Mouse (Mus musculus): ENCODE results near the gene Atp6v0c. TPM values are rescaled to one million over a fixed set of nuclear protein-coding genes. Genes with fewer than 3 reads are reported as not detected.

Gene Atp6v0c
- polyA plus RNA-seq, 1 experiment from 2014 or later: 488 TPM

DNA sequence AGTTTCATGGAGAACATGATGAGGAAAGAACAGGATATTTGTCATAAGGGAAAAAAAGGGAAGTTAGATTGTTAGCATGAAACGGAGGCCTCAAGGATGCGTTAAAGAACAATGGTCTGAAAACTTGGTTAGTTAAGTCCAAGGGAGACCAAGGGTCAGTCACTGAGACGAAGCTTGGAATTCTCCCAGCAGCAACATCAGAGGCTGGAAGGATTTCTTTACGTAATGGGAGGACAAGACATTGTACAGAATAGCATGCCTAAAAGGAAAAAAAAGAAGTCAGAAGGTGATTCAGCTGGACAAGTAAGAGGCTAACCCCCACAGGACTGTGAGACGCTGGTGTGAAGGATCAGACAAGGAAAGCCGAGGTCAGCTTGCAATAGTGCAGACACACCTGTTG, 2.4 kb downstream of the Atp6v0c start:
- peaks cover 42% of the 10 kb centered on the region for H3K4me1 ChIP-seq
- 82% methylated on average over 6 of the region's 6 CpGs for WGBS
- H3K27me3 ChIP-seq: no peaks in the 10 kb centered on the region
- ATAC-seq (ENCODE audit: insufficient number of reproducible peaks, low FRiP score, low TSS enrichment, low read depth): no peak
- no peak overlapping the region for H3K4me2 ChIP-seq
- H3K4me3 ChIP-seq: no peak overlapping the region
- H3K27ac ChIP-seq: no peak overlapping the region
- H3K36me3 ChIP-seq: peaks cover 26% of the 10 kb centered on the region
- H3K9me3 ChIP-seq: no peaks in the 10 kb centered on the region
- H3K9ac ChIP-seq: no peak overlapping the region

DNA sequence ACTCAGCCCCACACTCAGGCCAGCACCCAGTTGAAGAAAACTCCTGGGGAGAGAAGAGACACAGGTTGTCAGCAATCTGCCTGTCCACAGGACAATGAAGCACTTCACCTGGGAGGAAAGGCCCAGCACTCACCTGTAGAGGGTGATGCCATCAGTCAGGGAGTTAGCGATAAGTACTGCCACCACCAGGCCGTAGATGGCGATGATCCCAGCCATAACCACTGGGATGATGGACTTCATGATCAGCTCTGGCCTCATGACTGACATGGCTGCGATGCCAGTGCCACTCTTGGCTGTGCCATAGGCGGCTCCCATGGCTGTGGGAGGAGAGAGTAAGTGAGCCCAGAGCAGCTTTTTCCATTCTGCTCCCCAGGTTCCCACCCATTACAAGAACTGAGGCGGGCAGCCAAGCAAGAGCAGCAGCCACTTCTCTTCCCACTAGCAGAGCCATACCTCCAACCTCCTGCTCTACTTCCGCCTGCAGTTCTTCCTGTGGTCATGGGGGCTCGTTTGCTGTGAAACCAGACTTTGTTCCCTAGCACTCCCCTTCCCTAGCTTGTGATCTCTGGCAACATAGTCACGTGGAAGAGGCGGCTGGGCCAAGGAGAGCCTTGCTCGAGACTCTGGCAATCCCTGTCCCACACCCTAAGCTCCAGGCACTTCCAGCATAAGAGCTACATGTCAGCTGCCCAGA, 4.8 kb downstream of the Atp6v0c start:
- no peaks in the 10 kb centered on the region for H3K9me3 ChIP-seq

DNA sequence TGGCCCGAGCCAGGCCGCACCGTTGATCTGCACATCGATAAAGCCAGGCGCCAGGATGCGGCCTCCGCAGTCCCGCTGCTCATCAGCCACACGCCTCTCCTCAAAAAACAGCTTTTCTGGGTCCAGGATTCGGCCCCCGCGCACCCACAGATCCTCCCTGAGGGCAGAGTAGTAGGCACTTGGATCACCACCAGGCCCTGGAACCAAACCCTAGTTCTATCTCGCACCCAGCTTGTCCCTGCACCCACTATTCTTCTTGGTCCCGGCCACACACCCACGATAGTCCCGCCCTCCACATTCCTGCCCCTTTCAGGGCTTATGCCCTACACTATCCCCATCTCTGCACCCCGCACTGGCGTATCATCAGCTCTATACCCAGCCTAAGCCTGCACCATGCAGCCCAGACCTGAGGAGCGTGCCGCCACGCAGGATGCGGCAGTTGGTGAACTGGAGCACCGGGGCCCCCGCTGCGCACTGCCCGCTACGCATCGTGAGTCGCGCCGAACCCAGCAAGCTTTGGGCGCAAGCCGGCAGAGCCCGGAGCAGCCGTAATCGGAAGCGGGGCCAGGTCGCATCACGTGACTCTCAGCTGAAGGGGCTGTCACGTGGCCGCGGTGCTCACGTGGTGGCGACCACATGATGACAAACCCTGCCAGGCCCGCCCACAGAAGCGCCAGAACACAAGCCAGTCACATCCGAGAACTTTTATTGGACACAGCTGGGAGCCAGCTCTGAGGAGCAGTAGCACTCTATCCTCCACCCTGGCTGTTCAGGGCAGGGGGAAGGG, 6.1 kb downstream of the Atp6v0c start, which contains the start of gene Amdhd2:
TSS of gene Amdhd2 (minus strand) at position 591 of the 787 bp plus-strand sequence.
- Histone ChIP-seq H3K27ac (peak within 1 kb of the TSS; percentile 86), H3K9me3 (no peaks in the 10 kb centered on the region), H3K4me1 (peaks cover 33% of the 10 kb centered on the region), H3K36me3 (peaks cover 30% of the 10 kb centered on the region), H3K9ac (peak within 1 kb of the TSS; percentile 81), H3K4me3 (peak within 1 kb of the TSS; percentile 75), H3K27me3 (no peaks in the 10 kb centered on the region), H3K4me2 (peak within 1 kb of the TSS; percentile 95)
- peak; percentile 89 for ATAC-seq (ENCODE audit: insufficient number of reproducible peaks, low FRiP score, low TSS enrichment, low read depth)
- WGBS: under 1% methylated on average over 47 of the region's 47 CpGs

More for the DNA sequence above, 4.8 kb downstream of the Atp6v0c start:
- Histone ChIP-seq H3K4me2 (no peak overlapping the region), H3K4me3 (no peak overlapping the region), H3K4me1 (peaks cover 36% of the 10 kb centered on the region), H3K36me3 (peaks cover 30% of the 10 kb centered on the region), H3K9ac (no peak overlapping the region), H3K27me3 (no peaks in the 10 kb centered on the region), H3K27ac (0 out of 2 replicates have a peak overlapping the region, but pooled peaks have one; percentile 17)
- WGBS: 83% methylated on average over 11 of the region's 11 CpGs
- no peak for ATAC-seq (ENCODE audit: insufficient number of reproducible peaks, low FRiP score, low TSS enrichment, low read depth)

DNA sequence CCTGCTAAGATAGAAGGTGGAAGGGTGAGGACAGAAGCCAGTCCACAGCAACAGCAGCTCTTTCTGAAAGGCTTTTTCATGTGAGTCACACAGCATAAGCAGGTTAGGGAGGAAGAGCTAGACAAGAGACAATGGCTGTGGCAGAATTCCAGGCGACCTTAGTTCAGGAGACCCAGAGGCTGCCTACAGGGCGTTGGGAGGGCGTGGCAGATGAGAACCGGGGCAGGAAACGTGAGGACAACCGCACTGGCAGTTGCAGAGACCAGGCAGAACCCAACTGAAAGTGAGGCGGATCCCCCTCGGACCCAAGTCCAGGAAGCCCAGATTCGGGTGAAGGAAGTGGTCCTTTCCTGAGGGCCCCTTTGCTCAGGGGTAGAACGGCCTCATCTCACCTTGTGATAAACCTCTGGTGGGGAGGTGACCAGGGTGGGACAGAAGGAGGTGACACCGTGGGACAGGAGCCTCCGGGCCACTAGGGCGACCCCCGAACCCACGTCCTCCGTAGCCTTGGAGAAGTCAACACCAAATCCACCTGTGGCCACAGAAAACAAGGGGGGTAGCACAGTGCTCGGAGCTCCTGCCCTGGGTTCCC, 6.8 kb downstream of the Atp6v0c start:
- peak overlapping the region; percentile 86 for H3K27ac ChIP-seq
- H3K4me2 ChIP-seq: peak overlapping the region; percentile 95
- no peak for ATAC-seq (ENCODE audit: insufficient number of reproducible peaks, low FRiP score, low TSS enrichment, low read depth)
- peak overlapping the region; percentile 81 for H3K9ac ChIP-seq
- no peaks in the 10 kb centered on the region for H3K9me3 ChIP-seq
- 26% methylated on average over 17 of the region's 17 CpGs for WGBS
- H3K4me3 ChIP-seq: peak overlapping the region; percentile 75
- H3K4me1 ChIP-seq: peaks cover 26% of the 10 kb centered on the region
- peaks cover 33% of the 10 kb centered on the region for H3K36me3 ChIP-seq
- H3K27me3 ChIP-seq: no peaks in the 10 kb centered on the region

DNA sequence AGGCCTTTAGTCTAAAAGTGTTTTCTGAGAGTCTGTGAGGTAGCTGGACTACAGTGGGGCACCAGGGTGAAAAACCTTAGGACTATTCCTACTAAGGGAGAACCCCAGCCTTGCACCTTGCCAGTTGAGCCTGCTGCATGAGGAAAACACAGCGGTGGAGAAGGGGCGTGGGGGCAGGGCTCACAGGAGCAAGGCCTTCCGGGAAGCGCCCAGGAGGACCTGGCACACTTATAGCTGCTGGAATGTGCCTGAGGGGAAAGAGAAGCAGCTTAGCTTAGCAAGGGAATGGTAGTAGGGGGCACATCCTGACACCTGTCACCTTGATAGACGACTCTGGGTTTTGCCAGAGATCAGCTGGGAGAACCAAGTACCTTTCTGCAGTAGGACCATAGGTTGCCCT, 8.0 kb downstream of the Atp6v0c start:
- H3K4me1 ChIP-seq: peaks cover 24% of the 10 kb centered on the region
- H3K9ac ChIP-seq: no peak overlapping the region
- 70% methylated on average over 5 of the region's 5 CpGs for WGBS
- H3K36me3 ChIP-seq: peaks cover 34% of the 10 kb centered on the region
- no peak overlapping the region for H3K27ac ChIP-seq
- ATAC-seq (ENCODE audit: insufficient number of reproducible peaks, low FRiP score, low TSS enrichment, low read depth): no peak
- H3K4me3 ChIP-seq: no peak overlapping the region
- no peak overlapping the region for H3K4me2 ChIP-seq
- H3K27me3 ChIP-seq: no peaks in the 10 kb centered on the region
- no peaks in the 10 kb centered on the region for H3K9me3 ChIP-seq

DNA sequence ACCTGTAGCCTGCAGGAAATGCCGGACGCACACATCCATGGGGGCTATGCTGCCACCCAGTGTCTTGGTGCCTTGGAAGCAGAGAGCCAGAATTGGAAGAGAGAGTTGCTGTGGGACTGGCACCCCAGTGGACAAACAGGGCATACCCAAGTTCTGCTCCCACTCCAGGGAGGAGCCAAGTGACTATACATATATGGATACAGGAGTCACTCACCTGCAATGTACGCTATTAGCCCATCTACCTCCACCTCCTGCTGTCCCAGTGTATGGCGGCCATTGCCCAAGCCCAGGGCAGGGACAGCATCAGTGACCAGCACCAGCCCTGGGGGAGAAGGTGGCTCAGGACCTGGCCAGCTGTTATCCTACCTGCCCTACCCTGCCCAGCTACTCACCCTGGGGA, 12.0 kb downstream of the Atp6v0c start:
- Histone ChIP-seq H3K9me3 (no peaks in the 10 kb centered on the region), H3K27me3 (no peaks in the 10 kb centered on the region), H3K9ac (no peak overlapping the region), H3K36me3 (peaks cover 25% of the 10 kb centered on the region), H3K4me1 (peaks cover 5% of the 10 kb centered on the region), H3K4me3 (no peak overlapping the region), H3K4me2 (no peak overlapping the region), H3K27ac (no peak overlapping the region)
- ATAC-seq (ENCODE audit: insufficient number of reproducible peaks, low FRiP score, low TSS enrichment, low read depth): no peak
- 94% methylated on average over 4 of the region's 4 CpGs for WGBS

DNA sequence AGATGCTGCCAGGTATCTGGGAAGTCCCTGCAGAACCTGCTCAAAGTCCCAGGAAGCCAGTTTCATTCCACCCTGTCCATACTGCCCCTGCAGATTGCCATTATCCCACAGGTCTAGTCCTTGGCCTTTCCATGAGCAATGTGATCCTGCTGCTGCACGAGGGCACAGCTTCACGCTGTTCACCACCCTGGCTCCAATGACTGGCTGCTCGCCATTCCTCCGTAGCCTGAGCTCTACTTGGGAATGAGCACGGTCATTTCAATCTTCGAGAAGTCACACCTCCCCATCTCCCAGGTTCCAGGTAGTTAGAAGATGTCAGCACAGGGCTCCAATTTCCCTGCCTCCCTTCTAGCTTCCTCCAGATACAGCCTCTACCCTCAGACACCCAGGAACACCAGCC, 12.4 kb downstream of the Atp6v0c start:
- Histone ChIP-seq H3K4me3 (no peak overlapping the region), H3K4me2 (no peak overlapping the region), H3K9ac (no peak overlapping the region), H3K27me3 (no peaks in the 10 kb centered on the region), H3K27ac (no peak overlapping the region), H3K4me1 (peaks cover 6% of the 10 kb centered on the region), H3K9me3 (no peaks in the 10 kb centered on the region), H3K36me3 (peaks cover 25% of the 10 kb centered on the region)
- 96% methylated on average over 6 of the region's 6 CpGs for WGBS
- no peak for ATAC-seq (ENCODE audit: insufficient number of reproducible peaks, low FRiP score, low TSS enrichment, low read depth)

DNA sequence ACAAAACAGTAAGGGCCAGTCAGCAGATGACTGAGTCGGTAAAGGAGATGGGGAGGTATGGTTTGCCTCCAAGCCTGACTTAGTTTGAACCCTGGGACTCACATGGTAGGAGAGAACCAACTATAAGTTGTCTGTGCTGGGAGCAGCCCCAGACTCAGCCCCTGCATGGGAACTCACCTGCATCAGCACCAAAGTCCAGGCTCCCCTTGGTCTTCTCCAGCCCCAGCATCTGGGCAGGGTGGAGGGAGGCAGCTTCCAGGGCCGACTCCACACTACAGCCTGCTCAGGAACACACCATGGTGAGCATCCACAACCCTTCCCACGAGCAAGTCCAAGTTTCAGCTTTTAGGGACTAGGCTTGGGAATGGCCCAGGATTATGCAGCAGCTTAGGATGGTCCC, 13.1 kb downstream of the Atp6v0c start:
- Histone ChIP-seq H3K27ac (no peak overlapping the region), H3K4me2 (no peak overlapping the region), H3K27me3 (no peaks in the 10 kb centered on the region), H3K9me3 (no peaks in the 10 kb centered on the region), H3K9ac (no peak overlapping the region), H3K4me3 (no peak overlapping the region), H3K4me1 (peaks cover 12% of the 10 kb centered on the region), H3K36me3 (peaks cover 25% of the 10 kb centered on the region)
- ATAC-seq (ENCODE audit: insufficient number of reproducible peaks, low FRiP score, low TSS enrichment, low read depth): no peak
- 82% methylated on average over 3 of the region's 3 CpGs for WGBS

DNA sequence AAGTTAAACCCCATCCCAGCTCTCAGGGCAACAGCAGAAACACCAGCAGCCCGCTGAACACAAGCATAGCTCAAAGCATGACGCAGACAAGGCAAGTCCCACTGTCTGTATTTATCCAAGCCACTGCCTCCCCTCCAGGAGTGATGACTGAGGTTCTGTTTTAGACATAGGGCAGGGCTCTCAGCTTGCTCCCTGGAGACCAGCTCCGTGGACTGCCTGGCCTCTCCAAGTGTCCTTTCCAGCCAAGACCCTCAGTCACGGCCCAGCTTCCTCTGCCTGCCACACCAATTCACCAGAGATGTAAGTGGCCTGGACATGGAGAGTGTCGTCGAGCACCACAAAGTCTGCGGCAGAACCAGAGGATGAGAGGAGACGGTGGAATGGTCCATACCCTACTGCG, 13.8 kb downstream of the Atp6v0c start:
- H3K9me3 ChIP-seq: no peaks in the 10 kb centered on the region
- H3K36me3 ChIP-seq: peaks cover 25% of the 10 kb centered on the region
- H3K4me2 ChIP-seq: no peak overlapping the region
- no peak overlapping the region for H3K4me3 ChIP-seq
- peaks cover 16% of the 10 kb centered on the region for H3K4me1 ChIP-seq
- no peak overlapping the region for H3K27ac ChIP-seq
- H3K9ac ChIP-seq: no peak overlapping the region
- H3K27me3 ChIP-seq: no peaks in the 10 kb centered on the region
- WGBS: 91% methylated on average over 9 of the region's 9 CpGs
- no peak for ATAC-seq (ENCODE audit: insufficient number of reproducible peaks, low FRiP score, low TSS enrichment, low read depth)

DNA sequence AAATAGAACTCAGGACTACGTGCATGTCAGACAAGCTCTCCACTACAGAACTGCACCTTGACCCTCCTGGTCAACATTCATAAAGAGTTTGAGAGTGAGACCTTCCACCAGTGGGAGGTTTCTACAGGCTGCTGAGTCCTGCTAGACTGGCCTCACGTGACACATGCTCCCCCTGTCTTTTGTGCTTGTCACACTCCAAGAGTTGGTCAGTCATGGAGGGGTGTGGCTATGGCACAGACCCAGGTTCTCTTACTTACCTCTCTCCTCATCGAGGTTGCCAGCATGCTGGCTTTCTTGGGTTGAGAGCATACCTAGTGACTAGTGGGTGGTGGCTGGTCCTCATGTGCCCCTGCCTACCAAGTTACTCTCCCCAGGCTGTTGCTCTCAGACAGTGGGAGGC, 15.0 kb downstream of the Atp6v0c start:
- H3K27ac ChIP-seq: no peak overlapping the region
- WGBS: 70% methylated on average over 3 of the region's 3 CpGs
- H3K27me3 ChIP-seq: no peaks in the 10 kb centered on the region
- no peaks in the 10 kb centered on the region for H3K9me3 ChIP-seq
- no peak overlapping the region; the same call in 1 of the 2 replicates for H3K9ac ChIP-seq
- H3K4me1 ChIP-seq: peaks cover 16% of the 10 kb centered on the region
- peaks cover 21% of the 10 kb centered on the region for H3K36me3 ChIP-seq
- ATAC-seq (ENCODE audit: insufficient number of reproducible peaks, low FRiP score, low TSS enrichment, low read depth): no peak
- H3K4me2 ChIP-seq: no peak overlapping the region
- no peak overlapping the region for H3K4me3 ChIP-seq

DNA sequence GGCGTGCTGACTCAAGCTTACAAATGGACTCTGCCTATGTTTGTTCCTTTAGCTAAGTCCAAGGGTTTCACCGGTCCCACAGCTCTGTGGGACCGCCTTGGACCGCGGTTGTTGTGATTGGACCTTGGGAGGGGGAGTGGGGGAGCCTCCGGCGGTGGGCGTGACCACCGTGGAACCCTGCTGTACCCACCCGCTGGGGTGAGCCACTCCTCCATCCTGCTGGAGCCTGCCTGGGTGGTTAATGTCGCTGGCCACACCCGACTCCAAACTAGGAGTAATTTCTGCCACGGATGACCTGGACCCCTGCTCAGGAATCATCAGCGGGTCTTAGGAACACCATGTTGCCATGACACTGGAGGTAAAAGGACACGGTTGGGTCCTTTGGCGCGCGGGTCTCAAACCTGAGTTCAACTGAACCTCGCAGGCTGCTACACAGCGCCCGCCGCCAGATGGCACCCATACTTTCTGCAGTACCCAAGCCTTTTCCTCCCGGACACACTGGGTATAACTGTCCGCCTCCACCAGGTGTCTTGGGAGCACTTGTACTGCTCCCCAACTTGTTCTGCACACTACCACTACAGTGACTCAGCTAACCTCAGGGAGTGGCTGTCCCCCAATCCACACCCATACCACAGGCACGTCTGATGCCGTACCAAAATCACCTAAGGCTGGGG, 17.5 kb downstream of the Atp6v0c start:
- H3K9ac ChIP-seq: no peak overlapping the region
- no peaks in the 10 kb centered on the region for H3K27me3 ChIP-seq
- H3K4me2 ChIP-seq: peak overlapping the region; percentile 85
- WGBS: under 1% methylated on average over 26 of the region's 26 CpGs
- H3K4me1 ChIP-seq: peaks cover 16% of the 10 kb centered on the region
- H3K9me3 ChIP-seq: no peaks in the 10 kb centered on the region
- peaks cover 10% of the 10 kb centered on the region for H3K36me3 ChIP-seq
- H3K4me3 ChIP-seq: peak overlapping the region; percentile 40
- peak; percentile 75 for ATAC-seq (ENCODE audit: insufficient number of reproducible peaks, low FRiP score, low TSS enrichment, low read depth)
- no peak overlapping the region for H3K27ac ChIP-seq

All from limb, embryonic 15.5 days (tissue).